Mouse (Mus musculus): ENCODE measurements around the gene Kcne1. TPM values are rescaled to one million over a fixed set of nuclear protein-coding genes. Genes with fewer than 3 reads are reported as not detected.
A peak's percentile ranks its signal among the peaks of the same experiment; 100 is the strongest.

The Kcne1 gene
- polyA plus RNA-seq (2012; ENCODE audit: insufficient read depth, insufficient read length, missing spikeins), result not detected in 2 replicates

GRCm38 (mm10) chr16:92359229-92359628 is at the start of gene Kcne1:
Gene Kcne1, minus strand, starts transcription at chr16:92359468.
- TF ChIP-seq CTCF (IDR thresholded peaks at IDR 0.05; ENCODE audit: low read depth, low read length), result no peak
- no peak for TF ChIP-seq POLR2A (IDR thresholded peaks at IDR 0.05; ENCODE audit: borderline replicate concordance, low read depth, low read length)
- no peak within 1 kb of the TSS for H3K4me3 ChIP-seq (ENCODE audit: insufficient read depth, low read length)
- H3K4me1 ChIP-seq (ENCODE audit: control insufficient read depth, insufficient read depth, low read length), result no peaks in the 10 kb centered on the region
- H3K27ac ChIP-seq (ENCODE audit: insufficient read depth, low read depth, low read length), result no peak within 1 kb of the TSS

GRCm38 (mm10) chr16:92407883-92408282 is 48.6 kb upstream of the Kcne1 start:
- Histone ChIP-seq H3K27ac (ENCODE audit: insufficient read depth, low read depth, low read length) (no peak overlapping the region), H3K4me1 (ENCODE audit: control insufficient read depth, insufficient read depth, low read length) (peaks cover 13% of the 10 kb centered on the region), H3K4me3 (ENCODE audit: insufficient read depth, low read length) (no peak overlapping the region)
- TF ChIP-seq CTCF (IDR thresholded peaks at IDR 0.05; ENCODE audit: low read depth, low read length) (no peak), POLR2A (IDR thresholded peaks at IDR 0.05; ENCODE audit: borderline replicate concordance, low read depth, low read length) (no peak)

GRCm38 (mm10) chr16:92404141-92404540 is 44.9 kb upstream of the Kcne1 start:
- Histone ChIP-seq H3K4me1 (ENCODE audit: control insufficient read depth, insufficient read depth, low read length) (peaks cover 10% of the 10 kb centered on the region), H3K27ac (ENCODE audit: insufficient read depth, low read depth, low read length) (no peak overlapping the region), H3K4me3 (ENCODE audit: insufficient read depth, low read length) (no peak overlapping the region)
- no peak for TF ChIP-seq POLR2A (IDR thresholded peaks at IDR 0.05; ENCODE audit: borderline replicate concordance, low read depth, low read length)
- TF ChIP-seq CTCF (IDR thresholded peaks at IDR 0.05; ENCODE audit: low read depth, low read length), result no peak

- TF ChIP-seq CTCF (IDR thresholded peaks at IDR 0.05; ENCODE audit: low read depth, low read length), result no peak
- Histone ChIP-seq H3K27ac (ENCODE audit: insufficient read depth, low read depth, low read length) (no peak overlapping the region), H3K4me3 (ENCODE audit: insufficient read depth, low read length) (no peak overlapping the region), H3K4me1 (ENCODE audit: control insufficient read depth, insufficient read depth, low read length) (peaks cover 17% of the 10 kb centered on the region)
These were observed 43.8 kb upstream of the Kcne1 start for GRCm38 (mm10) chr16:92403069-92403468.

- Histone ChIP-seq H3K4me1 (ENCODE audit: control insufficient read depth, insufficient read depth, low read length) (peaks cover 21% of the 10 kb centered on the region), H3K27ac (ENCODE audit: insufficient read depth, low read depth, low read length) (no peak overlapping the region), H3K4me3 (ENCODE audit: insufficient read depth, low read length) (no peak overlapping the region)
- TF ChIP-seq POLR2A (IDR thresholded peaks at IDR 0.05; ENCODE audit: borderline replicate concordance, low read depth, low read length) (no peak), CTCF (IDR thresholded peaks at IDR 0.05; ENCODE audit: low read depth, low read length) (no peak)
These were observed 42.9 kb upstream of the Kcne1 start for GRCm38 (mm10) chr16:92402216-92402615.

- peaks cover 21% of the 10 kb centered on the region for H3K4me1 ChIP-seq (ENCODE audit: control insufficient read depth, insufficient read depth, low read length)
- no peak overlapping the region for H3K27ac ChIP-seq (ENCODE audit: insufficient read depth, low read depth, low read length)
- no peak overlapping the region for H3K4me3 ChIP-seq (ENCODE audit: insufficient read depth, low read length)
- no peak for TF ChIP-seq POLR2A (IDR thresholded peaks at IDR 0.05; ENCODE audit: borderline replicate concordance, low read depth, low read length)
- TF ChIP-seq CTCF (IDR thresholded peaks at IDR 0.05; ENCODE audit: low read depth, low read length), result no peak
These were observed 41.9 kb upstream of the Kcne1 start for GRCm38 (mm10) chr16:92401206-92401605.

- peak overlapping the region; percentile 57 for H3K4me3 ChIP-seq (ENCODE audit: insufficient read depth, low read length)
These were observed 40.5 kb upstream of the Kcne1 start for GRCm38 (mm10) chr16:92399490-92400458.

GRCm38 (mm10) chr16:92398574-92399118 is 39.4 kb upstream of the Kcne1 start:
- Histone ChIP-seq H3K27ac (ENCODE audit: insufficient read depth, low read depth, low read length) (no peak overlapping the region), H3K4me3 (ENCODE audit: insufficient read depth, low read length) (no peak overlapping the region)
- TF ChIP-seq CTCF (IDR thresholded peaks at IDR 0.05; ENCODE audit: low read depth, low read length), result no peak
- no peak for TF ChIP-seq POLR2A (IDR thresholded peaks at IDR 0.05; ENCODE audit: borderline replicate concordance, low read depth, low read length)

More at GRCm38 (mm10) chr16:92399490-92400458, 40.5 kb upstream of the Kcne1 start:
- TF ChIP-seq CTCF (IDR thresholded peaks at IDR 0.05; ENCODE audit: low read depth, low read length) (no peak), POLR2A (IDR thresholded peaks at IDR 0.05; ENCODE audit: borderline replicate concordance, low read depth, low read length) (no peak)
- peaks cover 21% of the 10 kb centered on the region for H3K4me1 ChIP-seq (ENCODE audit: control insufficient read depth, insufficient read depth, low read length)
- no peak overlapping the region for H3K27ac ChIP-seq (ENCODE audit: insufficient read depth, low read depth, low read length)

GRCm38 (mm10) chr16:92397745-92398573 is 38.7 kb upstream of the Kcne1 start:
- H3K4me3 ChIP-seq (ENCODE audit: insufficient read depth, low read length), result no peak overlapping the region
- H3K4me1 ChIP-seq (ENCODE audit: control insufficient read depth, insufficient read depth, low read length), result peaks cover 21% of the 10 kb centered on the region
- no peak for TF ChIP-seq CTCF (IDR thresholded peaks at IDR 0.05; ENCODE audit: low read depth, low read length)
- no peak for TF ChIP-seq POLR2A (IDR thresholded peaks at IDR 0.05; ENCODE audit: borderline replicate concordance, low read depth, low read length)
- no peak overlapping the region for H3K27ac ChIP-seq (ENCODE audit: insufficient read depth, low read depth, low read length)

More at GRCm38 (mm10) chr16:92398574-92399118, 39.4 kb upstream of the Kcne1 start:
- peaks cover 21% of the 10 kb centered on the region for H3K4me1 ChIP-seq (ENCODE audit: control insufficient read depth, insufficient read depth, low read length)
